Mouse (Mus musculus) embryonic facial prominence, embryonic 15.5 days (tissue): Measurements from ENCODE around the gene Plgrkt. TPM values are rescaled to one million over a fixed set of nuclear protein-coding genes. Genes with fewer than 3 reads are reported as not detected.

Source experiments
- ATAC-seq: fragments of 200-750 bp; cut with Nextera tagmentation; 2 replicates; pipeline ENCODE4 v1.8.0; 2017; ENCODE audit warnings: low read depth, moderate TSS enrichment; ENCODE audit not compliant: insufficient number of reproducible peaks, low FRiP score, low TSS enrichment
- H3K27ac ChIP-seq: fragments of 300-500 bp; sonication (generic); replicated peaks from 2 replicates; pipeline ENCODE4 v1.5.1; 2015; ENCODE audit warnings: mild to moderate bottlenecking, inconsistent platforms
- H3K27me3 ChIP-seq: fragments of 300-500 bp; sonication (generic); 2 replicates; pipeline ENCODE4 v1.6.1; 2015; ENCODE audit warnings: inconsistent platforms
- H3K36me3 ChIP-seq: fragments of 300-500 bp; sonication (generic); 2 replicates; pipeline ENCODE4 v1.6.1; 2015; ENCODE audit warnings: mild to moderate bottlenecking, inconsistent platforms
- H3K4me1 ChIP-seq: fragments of 300-500 bp; sonication (generic); 2 replicates; pipeline ENCODE4 v1.6.1; 2015; ENCODE audit warnings: inconsistent platforms
- H3K4me2 ChIP-seq: fragments of 300-500 bp; sonication (generic); replicated peaks from 2 replicates; pipeline ENCODE4 v1.6.1; 2015; ENCODE audit warnings: mild to moderate bottlenecking, inconsistent platforms
- H3K4me3 ChIP-seq: fragments of 300-500 bp; sonication (generic); replicated peaks from 2 replicates; pipeline ENCODE4 v1.5.1; 2015; ENCODE audit warnings: mild to moderate bottlenecking, inconsistent platforms
- H3K9ac ChIP-seq: fragments of 300-500 bp; sonication (generic); 2 replicates; pipeline ENCODE4 v1.6.1; 2015; ENCODE audit warnings: inconsistent platforms
- H3K9me3 ChIP-seq: fragments of 300-500 bp; sonication (generic); replicated peaks from 2 replicates; pipeline ENCODE4 v1.6.1; 2016; ENCODE audit warnings: inconsistent platforms
- WGBS: fragments of 180-500 bp; shearing (Covaris S2); methylation state at CpG from one replicate; pipeline ENCODE4 v1.1.7; 2015; 5-methylcytosine and 5-hydroxymethylcytosine counted together
- polyA plus RNA-seq: library from polyadenylated mRNA; unstranded; fragments of >200 nt; fragmentation: Nextera tagmentation; extraction: Ambion mirVana; gene quantifications from 2 replicates; pipeline ENCODE4 v1.2.1, GENCODE M21; 2015

Plgrkt gene
- polyA plus RNA-seq, 1 experiment from 2014 or later, result 83.9 TPM

- ATAC-seq, result no peak
- Histone ChIP-seq H3K27me3 (no peaks in the 10 kb centered on the region), H3K36me3 (no peaks in the 10 kb centered on the region), H3K9ac (no peak overlapping the region), H3K9me3 (no peaks in the 10 kb centered on the region), H3K27ac (no peak overlapping the region), H3K4me1 (peaks cover 9% of the 10 kb centered on the region; the same call in 1 of the 2 replicates), H3K4me2 (no peak overlapping the region), H3K4me3 (no peak overlapping the region)
- WGBS, result 65% methylated on average over 8 of the region's 8 CpGs
Measured at GRCm38 (mm10) chr19:29323416-29324049, 43.7 kb downstream of the Plgrkt start.

GRCm38 (mm10) chr19:29312661-29313060 lies 54.5 kb downstream of the Plgrkt start:
- Histone ChIP-seq H3K4me3 (no peak overlapping the region), H3K9me3 (no peaks in the 10 kb centered on the region), H3K27ac (no peak overlapping the region), H3K36me3 (peaks cover 30% of the 10 kb centered on the region), H3K9ac (no peak overlapping the region), H3K4me1 (no peaks in the 10 kb centered on the region), H3K27me3 (no peaks in the 10 kb centered on the region), H3K4me2 (no peak overlapping the region)
- 60% methylated on average over 7 of the region's 7 CpGs for WGBS
- no peak for ATAC-seq

GRCm38 (mm10) chr19:29311791-29312190 lies 55.4 kb downstream of the Plgrkt start:
- Histone ChIP-seq H3K9me3 (no peaks in the 10 kb centered on the region), H3K27ac (no peak overlapping the region), H3K36me3 (peaks cover 34% of the 10 kb centered on the region), H3K9ac (no peak overlapping the region), H3K4me3 (no peak overlapping the region), H3K4me2 (no peak overlapping the region), H3K27me3 (no peaks in the 10 kb centered on the region), H3K4me1 (no peaks in the 10 kb centered on the region)
- 84% methylated on average over 8 of the region's 8 CpGs for WGBS
- ATAC-seq, result no peak

- no peak overlapping the region for H3K4me2 ChIP-seq
- no peaks in the 10 kb centered on the region for H3K4me1 ChIP-seq
- H3K9ac ChIP-seq, result no peak overlapping the region
- H3K9me3 ChIP-seq, result no peaks in the 10 kb centered on the region
- H3K27ac ChIP-seq, result no peak overlapping the region
- no peak for ATAC-seq
- no peak overlapping the region for H3K4me3 ChIP-seq
- H3K27me3 ChIP-seq, result no peaks in the 10 kb centered on the region
- peaks cover 30% of the 10 kb centered on the region for H3K36me3 ChIP-seq
Measured at GRCm38 (mm10) chr19:29308832-29309231, 58.4 kb downstream of the Plgrkt start.

GRCm38 (mm10) chr19:29302119-29302518 lies 65.1 kb downstream of the Plgrkt start:
- peaks cover 43% of the 10 kb centered on the region for H3K36me3 ChIP-seq
- H3K4me1 ChIP-seq, result no peaks in the 10 kb centered on the region
- ATAC-seq, result no peak
- H3K27ac ChIP-seq, result no peak overlapping the region
- H3K9ac ChIP-seq, result no peak overlapping the region
- H3K9me3 ChIP-seq, result no peaks in the 10 kb centered on the region
- no peak overlapping the region for H3K4me3 ChIP-seq
- no peaks in the 10 kb centered on the region for H3K27me3 ChIP-seq
- H3K4me2 ChIP-seq, result no peak overlapping the region
- WGBS, result 84% methylated on average over 2 of the region's 2 CpGs

- ATAC-seq, result no peak
- Histone ChIP-seq H3K9ac (no peak overlapping the region), H3K27me3 (no peaks in the 10 kb centered on the region), H3K4me2 (no peak overlapping the region), H3K36me3 (peaks cover 51% of the 10 kb centered on the region), H3K9me3 (no peaks in the 10 kb centered on the region), H3K4me1 (no peaks in the 10 kb centered on the region), H3K27ac (no peak overlapping the region), H3K4me3 (no peak overlapping the region)
- 83% methylated on average over 13 of the region's 13 CpGs for WGBS
Measured at GRCm38 (mm10) chr19:29300919-29301318, 66.3 kb downstream of the Plgrkt start.

Other genes with a start within 250 kb of the Plgrkt start
- gene Jak2, start 115.6 kb downstream of the Plgrkt start, polyA plus RNA-seq, result 11.7 and 11.8 TPM in 2 replicates
- gene Insl6, start 42.0 kb downstream of the Plgrkt start, polyA plus RNA-seq, result 9.0 and 9.9 TPM in 2 replicates
- 0.16 and 0.39 TPM in 2 replicates for gene Rln1, start 32.7 kb downstream of the Plgrkt start, polyA plus RNA-seq
- gene Cd274, start 65 bp upstream of the Plgrkt start, polyA plus RNA-seq, result 0.71 and 0.72 TPM in 2 replicates
- not detected in 2 replicates for gene Pdcd1lg2, start 43.5 kb upstream of the Plgrkt start, polyA plus RNA-seq
- 20.1 and 20.3 TPM in 2 replicates for gene Ric1, start 154.9 kb upstream of the Plgrkt start, polyA plus RNA-seq